Mouse (Mus musculus): ENCODE data around the gene Gm10945. TPM values are rescaled to one million over a fixed set of nuclear protein-coding genes. Genes with fewer than 3 reads are reported as not detected.

Gene Gm10945
- not detected in 2 replicates for polyA plus RNA-seq (2015; fragmentation: Nextera tagmentation; extraction: Ambion mirVana)

GRCm38 (mm10) chr10:6761287-6761811, at the start of gene Gm10945:
TSS of gene Gm10945 (minus strand) at chr10:6761761.
- H3K36me3 ChIP-seq (ENCODE audit: control insufficient read depth, insufficient read depth, low read length), result no peaks in the 10 kb centered on the region
- 87% methylated on average over 2 of the region's 2 CpGs for WGBS
- no peak within 1 kb of the TSS for H3K4me2 ChIP-seq (replicated peaks; ENCODE audit: low read depth)
- H3K4me1 ChIP-seq (replicated peaks; ENCODE audit: control insufficient read depth, insufficient read depth), result no peaks in the 10 kb centered on the region
- no peak within 1 kb of the TSS for H3K4me3 ChIP-seq (ENCODE audit: low read depth, low read length)
- TF ChIP-seq EP300 (optimal IDR thresholded peaks at IDR 0.05), result no peak
- TF ChIP-seq CTCF (IDR thresholded peaks at IDR 0.05; ENCODE audit: low read depth), result no peak
- H3K9ac ChIP-seq (ENCODE audit: low read length), result no peak within 1 kb of the TSS
- no peaks in the 10 kb centered on the region for H3K9me3 ChIP-seq (ENCODE audit: control insufficient read depth, low read length)
- H3K27me3 ChIP-seq (ENCODE audit: control insufficient read depth, insufficient read depth, low read length), result no peaks in the 10 kb centered on the region
- ATAC-seq (ENCODE audit: low FRiP score, low TSS enrichment) (no peak), DNase-seq (ENCODE audit: low spot score) (no peak)
- no peak within 1 kb of the TSS for H3K27ac ChIP-seq (replicated peaks)

- Histone ChIP-seq H3K9me3 (ENCODE audit: control insufficient read depth, low read length) (no peaks in the 10 kb centered on the region), H3K9ac (ENCODE audit: low read length) (no peak overlapping the region), H3K4me3 (ENCODE audit: low read depth, low read length) (no peak overlapping the region), H3K27me3 (ENCODE audit: control insufficient read depth, insufficient read depth, low read length) (no peaks in the 10 kb centered on the region), H3K4me1 (replicated peaks; ENCODE audit: control insufficient read depth, insufficient read depth) (no peaks in the 10 kb centered on the region), H3K36me3 (ENCODE audit: control insufficient read depth, insufficient read depth, low read length) (no peaks in the 10 kb centered on the region), H3K27ac (replicated peaks) (no peak overlapping the region), H3K4me2 (replicated peaks; ENCODE audit: low read depth) (no peak overlapping the region)
- ATAC-seq (ENCODE audit: low FRiP score, low TSS enrichment) (no peak), DNase-seq (ENCODE audit: low spot score) (no peak)
- TF ChIP-seq CTCF (IDR thresholded peaks at IDR 0.05; ENCODE audit: low read depth), result 0 out of 2 replicates have a peak, but pooled peaks have one; percentile 8
- TF ChIP-seq EP300 (optimal IDR thresholded peaks at IDR 0.05), result no peak
Measured at GRCm38 (mm10) chr10:6790226-6790625, 28.7 kb upstream of the Gm10945 start.

- 5% methylated on average over 23 of the region's 25 CpGs for WGBS
- Histone ChIP-seq H3K4me1 (replicated peaks; ENCODE audit: control insufficient read depth, insufficient read depth) (no peaks in the 10 kb centered on the region), H3K36me3 (ENCODE audit: control insufficient read depth, insufficient read depth, low read length) (no peaks in the 10 kb centered on the region), H3K27ac (replicated peaks) (no peak overlapping the region), H3K9me3 (ENCODE audit: control insufficient read depth, low read length) (no peaks in the 10 kb centered on the region), H3K9ac (ENCODE audit: low read length) (no peak overlapping the region), H3K4me3 (ENCODE audit: low read depth, low read length) (no peak overlapping the region), H3K27me3 (ENCODE audit: control insufficient read depth, insufficient read depth, low read length) (no peaks in the 10 kb centered on the region), H3K4me2 (replicated peaks; ENCODE audit: low read depth) (no peak overlapping the region)
- DNase-seq (ENCODE audit: low spot score) (peak; percentile 57), ATAC-seq (ENCODE audit: low FRiP score, low TSS enrichment) (0 out of 2 replicates have a peak, but pooled peaks have one; percentile 42)
- TF ChIP-seq EP300 (optimal IDR thresholded peaks at IDR 0.05), result no peak
- no peak for TF ChIP-seq CTCF (IDR thresholded peaks at IDR 0.05; ENCODE audit: low read depth)
Measured at GRCm38 (mm10) chr10:6788517-6789237, 27.1 kb upstream of the Gm10945 start.

GRCm38 (mm10) chr10:6758206-6758605, 3.4 kb downstream of the Gm10945 start, which contains the start of gene Oprm1:
TSS of gene Oprm1 (plus strand) at chr10:6758506.
- Histone ChIP-seq H3K27ac (replicated peaks) (no peak within 1 kb of the TSS), H3K27me3 (ENCODE audit: control insufficient read depth, insufficient read depth, low read length) (no peaks in the 10 kb centered on the region), H3K4me1 (replicated peaks; ENCODE audit: control insufficient read depth, insufficient read depth) (no peaks in the 10 kb centered on the region), H3K9me3 (ENCODE audit: control insufficient read depth, low read length) (no peaks in the 10 kb centered on the region), H3K9ac (ENCODE audit: low read length) (no peak within 1 kb of the TSS), H3K36me3 (ENCODE audit: control insufficient read depth, insufficient read depth, low read length) (no peaks in the 10 kb centered on the region), H3K4me2 (replicated peaks; ENCODE audit: low read depth) (no peak within 1 kb of the TSS), H3K4me3 (ENCODE audit: low read depth, low read length) (no peak within 1 kb of the TSS)
- DNase-seq (ENCODE audit: low spot score) (no peak), ATAC-seq (ENCODE audit: low FRiP score, low TSS enrichment) (no peak)
- TF ChIP-seq CTCF (IDR thresholded peaks at IDR 0.05; ENCODE audit: low read depth) (no peak), EP300 (optimal IDR thresholded peaks at IDR 0.05) (no peak)
- 93% methylated on average over 3 of the region's 3 CpGs for WGBS

- no peaks in the 10 kb centered on the region for H3K27me3 ChIP-seq (ENCODE audit: control insufficient read depth, insufficient read depth, low read length)
- no peak overlapping the region for H3K4me2 ChIP-seq (replicated peaks; ENCODE audit: low read depth)
- DNase-seq (ENCODE audit: low spot score), result no peak
- no peaks in the 10 kb centered on the region for H3K4me1 ChIP-seq (replicated peaks; ENCODE audit: control insufficient read depth, insufficient read depth)
- 88% methylated on average over 5 of the region's 5 CpGs for WGBS
- H3K36me3 ChIP-seq (ENCODE audit: control insufficient read depth, insufficient read depth, low read length), result no peaks in the 10 kb centered on the region
- H3K4me3 ChIP-seq (ENCODE audit: low read depth, low read length), result no peak overlapping the region
- no peak for TF ChIP-seq EP300 (optimal IDR thresholded peaks at IDR 0.05)
- TF ChIP-seq CTCF (IDR thresholded peaks at IDR 0.05; ENCODE audit: low read depth), result no peak
- H3K9me3 ChIP-seq (ENCODE audit: control insufficient read depth, low read length), result no peaks in the 10 kb centered on the region
- H3K27ac ChIP-seq (replicated peaks), result no peak overlapping the region
- ATAC-seq (ENCODE audit: low FRiP score, low TSS enrichment), result no peak
- no peak overlapping the region for H3K9ac ChIP-seq (ENCODE audit: low read length)
Measured at GRCm38 (mm10) chr10:6753375-6753774, 8.2 kb downstream of the Gm10945 start.

GRCm38 (mm10) chr10:6728469-6728868, 33.1 kb downstream of the Gm10945 start:
- Histone ChIP-seq H3K4me3 (ENCODE audit: low read depth, low read length) (no peak overlapping the region), H3K27me3 (ENCODE audit: control insufficient read depth, insufficient read depth, low read length) (no peaks in the 10 kb centered on the region), H3K9ac (ENCODE audit: low read length) (no peak overlapping the region), H3K9me3 (ENCODE audit: control insufficient read depth, low read length) (no peaks in the 10 kb centered on the region), H3K27ac (replicated peaks) (no peak overlapping the region), H3K4me2 (replicated peaks; ENCODE audit: low read depth) (no peak overlapping the region), H3K4me1 (replicated peaks; ENCODE audit: control insufficient read depth, insufficient read depth) (no peaks in the 10 kb centered on the region), H3K36me3 (ENCODE audit: control insufficient read depth, insufficient read depth, low read length) (no peaks in the 10 kb centered on the region)
- TF ChIP-seq EP300 (optimal IDR thresholded peaks at IDR 0.05) (no peak), CTCF (IDR thresholded peaks at IDR 0.05; ENCODE audit: low read depth) (0 out of 2 replicates have a peak, but pooled peaks have one; percentile 23)
- DNase-seq (ENCODE audit: low spot score) (no peak), ATAC-seq (ENCODE audit: low FRiP score, low TSS enrichment) (no peak)
- 92% methylated on average over 3 of the region's 3 CpGs for WGBS
